Mouse (Mus musculus): ENCODE results near the gene Snai3. TPM values are rescaled to one million over a fixed set of nuclear protein-coding genes. Genes with fewer than 3 reads are reported as not detected.

Gene Snai3
- total and polyA plus RNA-seq, 3 experiments = 0.19 TPM; not detected in 2

DNA sequence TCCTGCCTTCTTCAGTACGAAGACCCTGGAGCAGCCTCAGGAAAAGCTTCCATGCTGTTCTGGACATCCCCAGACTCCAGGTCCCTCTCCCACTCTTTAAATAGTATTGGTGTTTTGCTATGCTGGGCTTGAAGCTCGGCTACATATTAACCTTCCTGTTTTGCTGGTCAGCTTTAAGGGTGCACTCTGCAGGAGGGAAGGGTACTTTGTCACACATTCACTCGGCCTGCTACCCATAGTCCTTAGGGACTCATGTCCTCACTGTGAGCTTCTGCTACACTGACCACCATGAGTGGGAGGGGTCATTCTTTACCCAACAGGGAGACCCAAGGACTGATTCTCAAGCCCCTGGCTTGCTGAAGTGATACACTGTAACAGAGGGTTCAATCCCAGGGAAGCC, 29.9 kb downstream of the Snai3 start:
- no peak for DNase-seq

- DNase-seq = no peak
These were observed 30.4 kb downstream of the Snai3 start for GRCm38 (mm10) chr8:122430058-122430636.

GRCm38 (mm10) chr8:122428163-122428562, 32.4 kb downstream of the Snai3 start:
- DNase-seq = no peak

- no peak for DNase-seq
These were observed 32.9 kb downstream of the Snai3 start for GRCm38 (mm10) chr8:122427607-122428006.

GRCm38 (mm10) chr8:122426145-122426544, 34.4 kb downstream of the Snai3 start:
- DNase-seq = no peak

- DNase-seq = no peak
These were observed 36.9 kb downstream of the Snai3 start for GRCm38 (mm10) chr8:122423659-122424058.

- no peak for DNase-seq
These were observed 37.3 kb downstream of the Snai3 start for GRCm38 (mm10) chr8:122423217-122423616.

DNA sequence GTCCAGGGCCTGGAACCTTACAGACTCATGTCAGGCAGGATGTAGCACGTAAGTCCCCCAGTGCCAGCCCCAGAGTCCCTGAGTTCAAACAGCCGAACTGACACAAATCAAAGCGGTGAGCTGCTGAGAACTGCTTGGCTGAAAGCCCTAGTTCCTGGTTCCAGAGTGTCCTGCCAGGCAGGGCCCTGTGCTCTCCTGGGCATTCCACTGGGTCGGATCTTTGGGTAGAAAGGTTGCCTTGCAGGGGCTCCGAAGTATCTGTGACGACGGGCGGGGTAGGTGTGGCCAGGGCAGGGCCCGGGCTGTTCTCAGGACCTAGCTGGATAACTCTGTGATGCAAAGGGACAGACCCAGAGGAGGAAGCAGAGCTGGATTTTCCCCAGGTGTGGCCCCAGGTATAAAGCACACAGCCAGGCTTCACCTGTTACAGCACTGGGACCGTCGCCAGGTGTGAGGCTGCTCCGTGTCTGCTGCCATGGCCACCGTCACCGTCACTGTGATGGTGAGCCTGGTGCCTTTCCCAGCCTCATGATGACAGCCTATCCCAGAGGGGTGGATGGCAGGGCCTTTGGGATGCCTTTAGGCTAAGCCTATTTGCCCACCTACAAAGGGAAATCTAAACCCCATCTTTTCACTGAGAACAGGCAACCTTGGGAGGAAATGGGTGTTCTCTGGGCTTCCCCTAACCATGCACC, 39.0 kb downstream of the Snai3 start, which contains the start of gene Il17c:
Gene Il17c, plus strand, starts transcription at position 645 of the 695 bp plus-strand sequence.
- DNase-seq = no peak

DNA sequence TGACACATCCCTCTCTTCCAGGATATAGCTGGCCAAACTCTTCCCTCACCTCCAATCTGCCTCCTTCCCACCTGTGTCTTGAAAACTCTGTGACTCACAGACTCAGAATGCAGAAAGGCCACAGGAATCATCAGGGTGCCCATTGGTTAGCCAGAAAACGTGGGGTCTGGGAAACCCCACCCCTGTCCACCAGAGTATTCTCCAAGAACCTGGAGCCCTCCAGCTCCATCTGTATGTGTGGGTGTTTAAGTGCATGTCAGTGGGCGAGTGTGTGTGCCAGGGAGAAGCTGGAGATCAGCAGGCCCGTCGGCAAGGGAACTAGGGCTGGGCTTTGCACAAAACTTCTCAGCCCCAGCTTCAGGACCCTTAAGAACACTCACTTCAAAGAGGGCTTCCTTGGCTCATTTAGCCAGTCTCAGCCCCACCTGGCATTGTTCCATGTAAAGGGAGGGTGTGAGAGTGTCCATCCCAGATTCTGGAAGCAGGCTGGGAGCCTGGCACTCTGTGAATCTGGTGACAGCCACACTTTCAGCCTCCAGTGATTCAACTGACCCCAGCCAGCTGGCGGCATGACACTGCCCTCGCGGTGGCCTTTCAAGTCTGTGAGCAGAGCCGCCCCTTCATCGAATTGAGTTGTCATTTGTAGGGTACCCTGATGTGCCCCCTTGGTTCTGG, 40.5 kb downstream of the Snai3 start:
- no peak for DNase-seq

- DNase-seq = no peak
These were observed 45.0 kb downstream of the Snai3 start for GRCm38 (mm10) chr8:122415554-122415953.

GRCm38 (mm10) chr8:122414311-122414710, 46.2 kb downstream of the Snai3 start:
- DNase-seq = no peak

- DNase-seq = no peak
These were observed 52.9 kb downstream of the Snai3 start for GRCm38 (mm10) chr8:122407678-122408077.

DNA sequence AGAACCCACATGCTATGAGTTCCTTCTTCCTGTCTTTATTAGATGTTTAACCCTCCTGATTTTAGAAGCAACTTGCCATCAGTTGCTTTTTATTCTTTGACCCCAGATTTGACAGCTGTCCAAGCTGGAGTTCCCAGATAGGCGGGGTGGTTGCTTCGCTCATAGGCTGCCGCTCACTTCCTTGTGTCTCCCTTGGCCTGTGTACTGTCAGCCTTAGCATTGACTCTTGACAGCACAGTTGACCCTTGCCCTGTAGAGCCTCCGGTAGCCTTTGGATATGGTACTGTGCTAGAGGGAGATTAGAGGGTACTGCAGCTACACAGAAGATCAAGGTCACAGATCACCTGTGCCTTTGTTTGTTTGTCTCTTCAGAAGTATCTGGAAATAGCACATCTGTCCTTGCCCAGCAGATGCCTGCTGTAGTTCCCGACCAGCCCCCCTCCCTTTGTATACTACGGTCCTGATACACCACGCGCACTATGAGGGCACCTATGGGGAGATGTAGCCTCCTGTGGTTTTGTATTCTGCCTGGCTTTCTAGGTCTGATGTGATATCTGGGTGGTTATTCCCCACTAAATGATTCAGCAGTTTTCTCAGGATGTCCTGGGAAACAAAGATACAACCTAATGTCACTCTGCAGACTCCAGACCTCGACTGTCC, 55.3 kb downstream of the Snai3 start:
- DNase-seq = no peak

Small RNAs within 50 kb of the gene (microRNA-seq; reads per million reads assigned to microRNA genes)
- gene Gm24366 = 0 reads per million in 2 experiments

Other genes starting within 250 kb of the Snai3 start
- gene Zfpm1, start 178.6 kb downstream of the Snai3 start, total RNA-seq (2021) = 10 to 100 TPM; 16.0 to 24.2 TPM
- gene Zfpm1, start 178.6 kb downstream of the Snai3 start, polyA plus RNA-seq (2012; rRNA removed) = 37.4 and 60.4 TPM in 2 replicates
- gene Trhr2, start 100.0 kb downstream of the Snai3 start, total RNA-seq (2021) = not detected
- not detected in 2 replicates for gene Trhr2, start 100.0 kb downstream of the Snai3 start, polyA plus RNA-seq (2012; rRNA removed)
- 10 to 100 TPM; 36.9 to 44.8 TPM for gene Zc3h18, start 84.1 kb downstream of the Snai3 start, total RNA-seq (2021)
- gene Zc3h18, start 84.1 kb downstream of the Snai3 start, polyA plus RNA-seq (2012; rRNA removed) = 34.3 and 38.2 TPM in 2 replicates
- not detected for gene Il17c, start 38.7 kb downstream of the Snai3 start, total RNA-seq (2021)
- 0.16 TPM in 1 of 2 replicates, not detected in the other for gene Il17c, start 38.7 kb downstream of the Snai3 start, polyA plus RNA-seq (2012; rRNA removed)
- 10 to 100 TPM; 26.3 to 43.7 TPM for gene Cyba, start 27.8 kb downstream of the Snai3 start, total RNA-seq (2021)
- 108 and 116 TPM in 2 replicates for gene Cyba, start 27.8 kb downstream of the Snai3 start, polyA plus RNA-seq (2012; rRNA removed)
- 10 to 100 TPM in 1 of 2 experiments, 1 to 10 TPM in 1; 9.2 to 39.5 TPM for gene Mvd, start 17.3 kb downstream of the Snai3 start, total RNA-seq (2021)
- gene Mvd, start 17.3 kb downstream of the Snai3 start, polyA plus RNA-seq (2012; rRNA removed) = 39.7 and 73.8 TPM in 2 replicates
- 10 to 100 TPM; 42.8 to 83.8 TPM for gene Rnf166, start 15.3 kb upstream of the Snai3 start, total RNA-seq (2021)
- gene Rnf166, start 15.3 kb upstream of the Snai3 start, polyA plus RNA-seq (2012; rRNA removed) = 132 and 157 TPM in 2 replicates
- 10 to 100 TPM; 15.5 to 18.1 TPM for gene Ctu2, start 15.4 kb upstream of the Snai3 start, total RNA-seq (2021)
- gene Ctu2, start 15.4 kb upstream of the Snai3 start, polyA plus RNA-seq (2012; rRNA removed) = 40.6 and 46.7 TPM in 2 replicates
- 10 to 100 TPM; 15.1 to 26.4 TPM for gene Piezo1, start 90.6 kb upstream of the Snai3 start, total RNA-seq (2021)
- gene Piezo1, start 90.6 kb upstream of the Snai3 start, polyA plus RNA-seq (2012; rRNA removed) = 47.5 and 64.7 TPM in 2 replicates
- gene Cdt1, start 107.3 kb upstream of the Snai3 start, total RNA-seq (2021) = 1 to 10 TPM; 5.0 to 7.0 TPM
- gene Cdt1, start 107.3 kb upstream of the Snai3 start, polyA plus RNA-seq (2012; rRNA removed) = 19.9 and 22.4 TPM in 2 replicates
- gene Aprt, start 116.2 kb upstream of the Snai3 start, total RNA-seq (2021) = 100 to 1,000 TPM in 1 of 2 experiments, 10 to 100 TPM in 1; 56.2 to 106 TPM
- gene Aprt, start 116.2 kb upstream of the Snai3 start, polyA plus RNA-seq (2012; rRNA removed) = 161 and 176 TPM in 2 replicates
- 1 to 10 TPM; 6.0 to 7.8 TPM for gene Galns, start 150.7 kb upstream of the Snai3 start, total RNA-seq (2021)
- gene Galns, start 150.7 kb upstream of the Snai3 start, polyA plus RNA-seq (2012; rRNA removed) = 6.8 and 8.0 TPM in 2 replicates
- gene Trappc2l, start 150.9 kb upstream of the Snai3 start, total RNA-seq (2021) = 10 to 100 TPM; 53.8 to 55.5 TPM
- gene Trappc2l, start 150.9 kb upstream of the Snai3 start, polyA plus RNA-seq (2012; rRNA removed) = 159 and 161 TPM in 2 replicates
- gene Pabpn1l, start 162.0 kb upstream of the Snai3 start, total RNA-seq (2021) = not detected
- gene Pabpn1l, start 162.0 kb upstream of the Snai3 start, polyA plus RNA-seq (2012; rRNA removed) = not detected in 2 replicates
- gene Cbfa2t3, start 238.4 kb upstream of the Snai3 start, total RNA-seq (2021) = 10 to 100 TPM; 13.9 to 16.2 TPM
- 19.3 and 20.3 TPM in 2 replicates for gene Cbfa2t3, start 238.4 kb upstream of the Snai3 start, polyA plus RNA-seq (2012; rRNA removed)